Mouse (Mus musculus) stomach, embryonic 16.5 days (tissue): ENCODE data around the gene Olfr429. TPM values are rescaled to one million over a fixed set of nuclear protein-coding genes. Genes with fewer than 3 reads are reported as not detected.

Experiments
- ATAC-seq: fragments of 200-750 bp; cut with Nextera tagmentation; 2 replicates; pipeline ENCODE4 v1.8.0; 2017; ENCODE audit warnings: moderate number of reproducible peaks, moderate TSS enrichment; ENCODE audit not compliant: insufficient read depth, low FRiP score
- H3K27ac ChIP-seq: fragments of 300-500 bp; sonication (generic); 2 replicates; pipeline ENCODE4 v1.5.1; 2014; ENCODE audit warnings: low read length
- H3K27me3 ChIP-seq: fragments of 300-500 bp; sonication (generic); 2 replicates; pipeline ENCODE4 v1.6.1; 2014; ENCODE audit warnings: low read length, control low read depth, mixed read lengths; ENCODE audit not compliant: control insufficient read depth, insufficient read depth
- H3K36me3 ChIP-seq: fragments of 300-500 bp; sonication (generic); 2 replicates; pipeline ENCODE4 v1.6.1; 2014; ENCODE audit warnings: low read length; ENCODE audit not compliant: control insufficient read depth, insufficient read depth
- H3K4me1 ChIP-seq: fragments of 300-500 bp; sonication (generic); 2 replicates; pipeline ENCODE4 v1.6.1; 2014; ENCODE audit warnings: low read length, control low read depth, mixed read lengths; ENCODE audit not compliant: control insufficient read depth, insufficient read depth
- H3K4me2 ChIP-seq: fragments of 300-500 bp; sonication (generic); 2 replicates; pipeline ENCODE4 v1.6.1; 2014; ENCODE audit warnings: low read depth, low read length, mixed read lengths
- H3K4me3 ChIP-seq: fragments of 300-500 bp; sonication (generic); replicated peaks from 2 replicates; pipeline ENCODE4 v1.5.1; 2014; ENCODE audit warnings: mild to moderate bottlenecking, low read length
- H3K9ac ChIP-seq: fragments of 300-500 bp; sonication (generic); 2 replicates; pipeline ENCODE4 v1.6.1; 2014; ENCODE audit warnings: low read length
- H3K9me3 ChIP-seq: fragments of 300-500 bp; sonication (generic); replicated peaks from 2 replicates; pipeline ENCODE4 v1.6.1; 2016; ENCODE audit warnings: low read length, control low read depth; ENCODE audit not compliant: control insufficient read depth
- WGBS: fragments of 180-500 bp; shearing (Covaris S2); extraction: QIAGEN DNeasy Blood & Tissue Kit; methylation state at CpG from one replicate; pipeline ENCODE4 v1.1.7; 2014; 5-methylcytosine and 5-hydroxymethylcytosine counted together
- polyA plus RNA-seq: library from polyadenylated mRNA; unstranded; fragments of >200 nt; fragmentation: Nextera tagmentation; extraction: Ambion mirVana; gene quantifications from 2 replicates; pipeline ENCODE4 v1.2.1, GENCODE M21; 2015

Gene Olfr429
- polyA plus RNA-seq, 1 experiment from 2014 or later = not detected

DNA sequence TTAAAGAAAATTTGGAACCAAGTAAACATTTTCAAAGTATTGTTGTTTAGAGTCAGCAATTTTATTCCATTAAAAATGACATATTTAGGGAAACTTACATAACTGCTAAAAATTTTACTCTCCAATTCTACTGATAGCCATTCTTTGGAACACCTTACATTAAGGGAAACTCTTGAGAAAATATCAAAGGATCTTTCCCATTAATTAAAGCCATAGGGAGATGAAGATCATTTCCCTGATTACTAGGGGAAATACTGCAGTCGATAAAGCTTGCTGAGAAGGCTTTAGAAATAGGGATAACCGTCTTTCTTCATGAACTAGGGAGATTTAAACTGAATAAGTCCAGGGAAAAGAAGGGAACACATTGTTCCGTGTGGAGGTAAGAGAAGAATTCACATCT lies 47.1 kb downstream of the Olfr429 start, which contains the start of gene Olfr424:
Gene Olfr424 (plus strand): TSS at position 301 of the 400 bp plus-strand sequence.
- Histone ChIP-seq H3K27ac (no peak within 1 kb of the TSS), H3K4me1 (no peaks in the 10 kb centered on the region), H3K4me2 (no peak within 1 kb of the TSS), H3K9ac (no peak within 1 kb of the TSS), H3K36me3 (no peaks in the 10 kb centered on the region), H3K9me3 (no peaks in the 10 kb centered on the region), H3K27me3 (no peaks in the 10 kb centered on the region), H3K4me3 (no peak within 1 kb of the TSS)
- no peak for ATAC-seq
- 81% methylated on average over 3 of the region's 3 CpGs for WGBS

GRCm38 (mm10) chr1:174131999-174132398 lies 47.9 kb downstream of the Olfr429 start:
- Histone ChIP-seq H3K27me3 (no peaks in the 10 kb centered on the region), H3K4me2 (no peak overlapping the region), H3K9ac (no peak overlapping the region), H3K9me3 (no peaks in the 10 kb centered on the region), H3K4me1 (no peaks in the 10 kb centered on the region), H3K36me3 (no peaks in the 10 kb centered on the region), H3K4me3 (no peak overlapping the region), H3K27ac (no peak overlapping the region)
- 78% methylated on average over 3 of the region's 3 CpGs for WGBS
- no peak for ATAC-seq

Other genes starting within 250 kb of the Olfr429 start
- 1.1 and 1.5 TPM in 2 replicates for gene Ifi211, start 171.3 kb upstream of the Olfr429 start, polyA plus RNA-seq
- gene Mndal, start 141.8 kb upstream of the Olfr429 start, polyA plus RNA-seq = 4.8 and 5.4 TPM in 2 replicates
- 1.8 and 1.9 TPM in 2 replicates for gene Ifi203, start 141.7 kb upstream of the Olfr429 start, polyA plus RNA-seq
- gene Ifi202b, start 101.6 kb upstream of the Olfr429 start, polyA plus RNA-seq = 2.2 and 2.3 TPM in 2 replicates
- gene Ifi205, start 52.5 kb upstream of the Olfr429 start, polyA plus RNA-seq = 0.44 and 0.81 TPM in 2 replicates
- 0.04 TPM in 1 of 2 replicates, not detected in the other for gene Olfr433, start 43.6 kb upstream of the Olfr429 start, polyA plus RNA-seq
- gene Olfr432, start 35.1 kb upstream of the Olfr429 start, polyA plus RNA-seq = not detected in 2 replicates
- not detected in 2 replicates for gene Olfr430, start 17.7 kb upstream of the Olfr429 start, polyA plus RNA-seq
- not detected in 2 replicates for gene Olfr427, start 12.6 kb downstream of the Olfr429 start, polyA plus RNA-seq
- not detected in 2 replicates for gene Olfr231, start 36.8 kb downstream of the Olfr429 start, polyA plus RNA-seq
- not detected in 2 replicates for gene Olfr424, start 47.2 kb downstream of the Olfr429 start, polyA plus RNA-seq
- gene Olfr420, start 71.3 kb downstream of the Olfr429 start, polyA plus RNA-seq = not detected in 2 replicates
- 1.5 and 2.4 TPM in 2 replicates for gene Spta1, start 88.4 kb downstream of the Olfr429 start, polyA plus RNA-seq
- gene Olfr419, start 167.7 kb downstream of the Olfr429 start, polyA plus RNA-seq = not detected in 2 replicates
- 0.50 and 1.3 TPM in 2 replicates for gene Mptx1, start 246.2 kb downstream of the Olfr429 start, polyA plus RNA-seq